Mouse (Mus musculus) thymus, adult 2 months (tissue): ENCODE data around the gene Phlda1.

Source experiments
- CTCF ChIP-seq: fragments of 200-500 bp; IDR thresholded peaks from 2 replicates; pipeline ENCODE4 v1.5.1; 2012; ENCODE audit warnings: mild to moderate bottlenecking, control low read depth, low read length, moderate library complexity, borderline replicate concordance; ENCODE audit not compliant: control insufficient read depth, poor library complexity, insufficient read depth; ENCODE audit errors: extremely low read depth
- POLR2A ChIP-seq: fragments of 200-500 bp; IDR thresholded peaks from 2 replicates; pipeline ENCODE4 v1.6.1; 2012; ENCODE audit warnings: mild to moderate bottlenecking, low read length, control low read depth, moderate library complexity; ENCODE audit not compliant: control insufficient read depth, poor library complexity, insufficient read depth; ENCODE audit errors: extremely low read depth

GRCm38 (mm10) chr10:111519620-111520370 is 13.7 kb downstream of the Phlda1 start:
- TF ChIP-seq CTCF (no peak), POLR2A (no peak)
